Mouse (Mus musculus): ENCODE measurements around the gene Cox11. TPM values are rescaled to one million over a fixed set of nuclear protein-coding genes. Genes with fewer than 3 reads are reported as not detected.

The Cox11 gene
- total RNA-seq, 2 experiments from 2014 or later, result 25.2 to 25.9 TPM

- DNase-seq (ENCODE audit: low spot score in 2 of 2), result no peak
- intact Hi-C loops (cut with DNase I), result loop anchor here (10.0 kb wide), 1 partner anchor 594 kb away; no protein-coding TSS in a partner anchor
These were observed 52.4 kb downstream of the Cox11 start for GRCm38 (mm10) chr11:90690361-90690760.

- intact Hi-C loops (cut with DNase I), result loop anchor here (10.0 kb wide), 1 partner anchor 591 kb away; no protein-coding TSS in a partner anchor
These were observed 56.2 kb downstream of the Cox11 start for GRCm38 (mm10) chr11:90694206-90694605.

More at GRCm38 (mm10) chr11:90694206-90694605, 56.2 kb downstream of the Cox11 start:
- DNase-seq (ENCODE audit: low spot score in 2 of 2), result no peak

Other genes starting within 250 kb of the Cox11 start
- gene Hlf, start 247.3 kb upstream of the Cox11 start, total RNA-seq (2021), result 10 to 100 TPM; 82.2 to 96.9 TPM
- gene Stxbp4, start 89 bp upstream of the Cox11 start, total RNA-seq (2021), result 10 to 100 TPM in 1 of 2 experiments, 1 to 10 TPM in 1; 8.8 to 10.4 TPM
- gene Tom1l1, start 50.2 kb downstream of the Cox11 start, total RNA-seq (2021), result 10 to 100 TPM; 21.3 to 28.1 TPM

All from left cerebral cortex, postnatal 14 days (tissue).